Mouse (Mus musculus): Measurements from ENCODE around the gene Plch2.

DNA sequence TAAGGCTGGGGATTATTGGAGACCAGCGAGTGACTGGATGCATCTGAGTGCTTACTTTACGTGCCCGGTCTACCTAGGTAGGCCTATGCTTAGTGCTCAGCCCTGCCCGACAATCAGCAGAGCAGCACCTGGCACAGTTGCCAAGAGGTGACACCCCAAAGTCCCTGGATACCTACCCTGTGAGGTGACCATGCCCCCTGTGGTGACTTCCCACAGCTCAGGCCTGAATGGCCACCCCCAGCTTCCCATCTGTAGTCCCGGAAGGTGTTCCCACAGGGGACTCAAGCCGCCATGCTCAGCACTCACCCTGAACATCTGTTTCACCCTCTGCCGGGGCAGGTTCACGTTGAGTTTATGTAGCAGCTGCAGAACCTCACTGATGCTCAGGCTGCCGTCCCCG lies 50.3 kb downstream of the Plch2 start:
- no peak for TF ChIP-seq POLR2A (IDR thresholded peaks at IDR 0.05; ENCODE audit: low read depth, low read length)
- no peak for TF ChIP-seq CTCF (IDR thresholded peaks at IDR 0.05; ENCODE audit: borderline replicate concordance, insufficient read depth, low read length)

All from embryonic fibroblast, embryonic 13.5 days (primary cell).